Mouse (Mus musculus): ENCODE results near the gene Tmco5.

DNA sequence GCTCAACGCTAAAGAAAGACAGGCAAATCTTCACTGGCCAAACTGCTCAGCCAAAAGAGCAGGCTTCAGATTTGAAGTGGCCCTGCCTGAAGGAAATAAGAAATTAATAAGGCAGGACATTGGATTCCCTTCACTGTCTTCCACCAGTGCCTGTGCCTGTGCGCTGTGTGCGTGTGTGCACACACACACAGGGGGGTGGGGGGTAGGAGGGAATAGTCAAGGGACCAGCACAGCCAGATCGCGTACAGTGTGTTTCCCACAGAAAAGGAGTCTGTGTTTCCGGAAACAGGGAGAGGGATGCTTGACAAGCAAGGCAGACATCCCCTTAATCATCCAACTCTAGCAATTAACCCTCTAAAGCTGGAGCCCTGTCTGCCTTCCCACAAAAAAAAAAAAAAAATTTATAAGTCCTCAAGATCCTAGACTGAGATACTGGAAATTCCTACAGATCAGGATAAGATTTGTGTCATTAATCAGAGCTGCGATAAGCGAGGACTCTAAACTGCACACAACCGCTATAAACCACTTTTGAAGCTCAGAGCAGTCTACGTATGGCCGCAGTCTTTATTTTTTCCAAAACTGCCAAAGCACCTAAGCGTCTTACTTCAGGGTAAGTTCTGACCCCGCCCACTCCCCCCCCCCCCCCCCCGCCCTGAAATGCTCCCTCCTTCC lies 15.0 kb downstream of the Tmco5 start:
- TF ChIP-seq CTCF (IDR thresholded peaks at IDR 0.05; ENCODE audit: borderline replicate concordance, extremely low read depth, insufficient read depth, insufficient read length): no peak
- no peak for TF ChIP-seq POLR2A (IDR thresholded peaks at IDR 0.05; ENCODE audit: borderline replicate concordance, extremely low read depth, insufficient read depth, insufficient read length, poor library complexity, severe bottlenecking)

Data from brain, embryonic 14.5 days (tissue).